Mouse (Mus musculus) gastrocnemius, adult 18-20 months (tissue): Measurements from ENCODE around the gene Gm13287. TPM values are rescaled to one million over a fixed set of nuclear protein-coding genes. Genes with fewer than 3 reads are reported as not detected.
A peak's percentile ranks its signal among the peaks of the same experiment; 100 is the strongest.
"Not testable (repeated sequence)": the region's sequence is repeated elsewhere in the genome, so short reads cannot be mapped to it uniquely, and the experiment has no call there.

ENCODE experiments used
- DNase-seq: peaks from one replicate; pipeline ENCODE4 v3.0.0; 2021; ENCODE audit warnings: low spot score
- long read RNA-seq, 2 experiments: library from polyadenylated mRNA; stranded (forward); transcript quantifications; one replicate each; pipeline ENCODE4 v2.0.0; 2021
- total RNA-seq, 2 experiments: library from RNA; stranded (reverse); gene quantifications; 2 replicates each; pipeline ENCODE4 v1.2.3; 2021

The Gm13287 gene
- total RNA-seq: not detected
- long read RNA-seq, experiment 1: 0 reads
- long read RNA-seq, experiment 2: 0 reads

- DNase-seq: not testable (repeated sequence)
Measured at GRCm38 (mm10) chr4:88802954-88803353, at the start of gene Gm13287. Gene Gm13287 (plus strand): TSS chr4:88803254.

DNA sequence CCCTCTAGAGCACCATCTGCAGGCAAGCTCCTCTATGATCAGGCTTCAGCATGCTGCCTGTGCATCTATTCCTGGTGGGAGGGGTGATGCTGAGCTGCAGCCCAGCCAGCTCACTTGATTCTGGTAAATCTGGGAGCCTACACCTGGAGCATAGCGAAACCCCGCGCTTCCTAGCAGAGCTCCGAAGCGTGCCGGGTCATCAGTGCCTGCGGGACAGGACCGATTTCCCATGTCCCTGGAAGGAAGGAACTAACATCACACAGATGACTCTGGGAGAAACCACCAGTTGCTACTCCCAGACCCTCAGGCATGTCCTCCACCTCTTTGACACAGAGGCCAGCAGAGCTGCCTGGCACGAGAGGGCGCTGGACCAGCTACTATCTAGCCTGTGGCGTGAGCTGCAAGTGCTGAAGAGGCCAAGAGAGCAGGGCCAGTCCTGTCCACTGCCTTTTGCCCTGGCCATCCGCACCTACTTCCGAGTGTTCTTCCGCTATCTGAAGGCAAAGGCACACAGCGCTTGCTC is 48.2 kb upstream of the Gm13287 start, which contains the start of gene Gm13271:
Gene Gm13271 (plus strand): TSS at position 51 of the 523 bp plus-strand sequence.
- DNase-seq: peak; percentile 58

GRCm38 (mm10) chr4:88756581-88757513 is 46.2 kb upstream of the Gm13287 start:
- not testable (repeated sequence) for DNase-seq

- peak; percentile 83 for DNase-seq
Measured at GRCm38 (mm10) chr4:88757628-88758031, 45.4 kb upstream of the Gm13287 start.

DNA sequence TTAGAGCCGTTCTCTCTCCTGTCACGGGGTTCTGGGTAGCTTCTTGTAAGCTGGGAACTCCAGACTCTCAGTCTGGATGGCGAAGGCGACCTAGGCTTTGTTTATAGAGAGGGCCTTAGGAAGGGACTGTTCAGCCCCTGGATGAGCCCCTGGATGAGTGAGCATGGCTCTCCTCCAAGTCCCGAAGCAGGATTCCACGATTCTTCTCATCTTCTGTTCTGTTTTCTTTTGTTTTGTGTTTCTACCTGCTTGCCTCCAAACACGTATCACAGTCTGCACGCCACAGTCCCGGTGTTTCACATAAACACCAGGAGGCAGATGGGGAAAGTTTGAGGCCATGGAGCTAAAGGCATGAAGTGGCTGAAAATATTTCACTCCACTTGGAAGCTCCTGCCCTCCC is 44.3 kb upstream of the Gm13287 start:
- DNase-seq: not testable (repeated sequence)

- DNase-seq: not testable (repeated sequence)
Measured at GRCm38 (mm10) chr4:88759610-88760268, 43.3 kb upstream of the Gm13287 start, which contains the start of gene Gm13283. Gene Gm13283 (plus strand): TSS chr4:88760119.

DNA sequence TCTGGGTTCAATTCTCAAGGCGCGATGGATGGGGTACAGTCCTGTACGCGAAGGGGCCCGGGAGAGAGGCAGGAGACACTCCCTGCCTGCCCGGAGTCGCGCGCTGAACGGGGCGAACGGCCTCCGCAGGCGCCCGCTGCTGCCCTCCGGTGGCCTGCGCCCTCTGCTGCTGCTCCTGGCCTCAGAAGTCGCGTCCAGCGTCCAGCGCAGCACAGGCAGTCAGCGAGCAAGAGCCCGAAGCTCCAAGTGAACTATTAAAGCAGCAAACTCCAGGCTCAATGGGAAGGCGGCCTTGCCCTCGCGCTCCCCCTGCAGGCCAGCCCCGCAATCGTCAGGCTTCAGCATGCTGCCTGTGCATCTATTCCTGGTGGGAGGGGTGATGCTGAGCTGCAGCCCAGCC is 42.6 kb upstream of the Gm13287 start:
- DNase-seq: peak; percentile 68

DNA sequence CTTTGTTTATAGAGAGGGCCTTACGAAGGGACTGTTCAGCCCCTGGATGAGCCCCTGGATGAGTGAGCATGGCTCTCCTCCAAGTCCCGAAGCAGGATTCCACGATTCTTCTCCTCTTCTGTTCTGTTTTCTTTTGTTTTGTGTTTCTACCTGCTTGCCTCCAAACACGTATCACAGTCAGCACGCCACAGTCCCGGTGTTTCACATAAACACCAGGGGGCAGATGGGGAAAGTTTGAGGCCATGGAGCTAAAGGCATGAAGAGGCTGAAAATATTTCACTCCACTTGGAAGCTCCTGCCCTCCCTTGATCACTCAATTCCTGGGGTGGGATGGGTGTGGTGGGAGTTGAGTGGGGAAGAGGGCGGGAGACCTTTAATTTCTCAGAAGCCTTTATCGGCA is 41.3 kb upstream of the Gm13287 start:
- peak; percentile 65 for DNase-seq

- not testable (repeated sequence) for DNase-seq
Measured at GRCm38 (mm10) chr4:88762341-88762740, 40.7 kb upstream of the Gm13287 start.

GRCm38 (mm10) chr4:88763384-88764018 is 39.6 kb upstream of the Gm13287 start:
- DNase-seq: peak; percentile 42

DNA sequence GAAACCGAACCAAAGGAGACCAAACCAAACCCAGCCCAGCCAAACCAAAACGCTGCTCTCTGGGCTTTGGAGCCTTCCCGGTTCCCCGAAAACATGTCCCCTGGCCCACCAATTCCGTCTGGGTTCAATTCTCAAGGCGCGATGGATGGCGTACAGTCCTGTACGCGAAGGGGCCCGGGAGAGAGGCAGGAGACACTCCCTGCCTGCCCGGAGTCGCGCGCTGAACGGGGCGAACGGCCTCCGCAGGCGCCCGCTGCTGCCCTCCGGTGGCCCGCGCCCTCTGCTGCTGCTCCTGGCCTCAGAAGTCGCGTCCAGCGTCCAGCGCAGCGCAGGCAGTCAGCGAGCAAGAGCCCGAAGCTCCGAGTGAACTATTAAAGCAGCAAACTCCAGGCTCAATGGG is 29.5 kb upstream of the Gm13287 start, which contains the start of gene Gm13290:
Gene Gm13290 (plus strand): TSS at position 301 of the 400 bp plus-strand sequence.
- not testable (repeated sequence) for DNase-seq

DNA sequence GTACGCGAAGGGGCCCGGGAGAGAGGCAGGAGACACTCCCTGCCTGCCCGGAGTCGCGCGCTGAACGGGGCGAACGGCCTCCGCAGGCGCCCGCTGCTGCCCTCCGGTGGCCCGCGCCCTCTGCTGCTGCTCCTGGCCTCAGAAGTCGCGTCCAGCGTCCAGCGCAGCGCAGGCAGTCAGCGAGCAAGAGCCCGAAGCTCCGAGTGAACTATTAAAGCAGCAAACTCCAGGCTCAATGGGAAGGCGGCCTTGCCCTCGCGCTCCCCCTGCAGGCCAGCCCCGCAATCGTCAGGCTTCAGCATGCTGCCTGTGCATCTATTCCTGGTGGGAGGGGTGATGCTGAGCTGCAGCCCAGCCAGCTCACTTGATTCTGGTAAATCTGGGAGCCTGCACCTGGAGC is 26.4 kb upstream of the Gm13287 start, which contains the start of gene Gm13289:
Gene Gm13289 (plus strand): TSS at position 301 of the 400 bp plus-strand sequence.
- DNase-seq: not testable (repeated sequence)

- DNase-seq: not testable (repeated sequence)
Measured at GRCm38 (mm10) chr4:88779550-88779949, 23.5 kb upstream of the Gm13287 start, which contains the start of gene Gm13272. Gene Gm13272 (plus strand): TSS chr4:88779850.

GRCm38 (mm10) chr4:88780320-88780719 is 22.7 kb upstream of the Gm13287 start:
- not testable (repeated sequence) for DNase-seq

GRCm38 (mm10) chr4:88781831-88782230 is 21.2 kb upstream of the Gm13287 start, which contains the start of gene Ifnz:
Gene Ifnz (plus strand): TSS chr4:88782131.
- not testable (repeated sequence) for DNase-seq

DNA sequence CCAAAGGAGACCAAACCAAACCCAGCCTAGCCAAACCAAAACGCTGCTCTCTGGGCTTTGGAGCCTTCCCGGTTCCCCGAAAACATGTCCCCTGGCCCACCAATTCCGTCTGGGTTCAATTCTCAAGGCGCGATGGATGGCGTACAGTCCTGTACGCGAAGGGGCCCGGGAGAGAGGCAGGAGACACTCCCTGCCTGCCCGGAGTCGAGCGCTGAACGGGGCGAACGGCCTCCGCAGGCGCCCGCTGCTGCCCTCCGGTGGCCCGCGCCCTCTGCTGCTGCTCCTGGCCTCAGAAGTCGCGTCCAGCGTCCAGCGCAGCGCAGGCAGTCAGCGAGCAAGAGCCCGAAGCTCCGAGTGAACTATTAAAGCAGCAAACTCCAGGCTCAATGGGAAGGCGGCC is 20.7 kb upstream of the Gm13287 start:
- DNase-seq: not testable (repeated sequence)

DNA sequence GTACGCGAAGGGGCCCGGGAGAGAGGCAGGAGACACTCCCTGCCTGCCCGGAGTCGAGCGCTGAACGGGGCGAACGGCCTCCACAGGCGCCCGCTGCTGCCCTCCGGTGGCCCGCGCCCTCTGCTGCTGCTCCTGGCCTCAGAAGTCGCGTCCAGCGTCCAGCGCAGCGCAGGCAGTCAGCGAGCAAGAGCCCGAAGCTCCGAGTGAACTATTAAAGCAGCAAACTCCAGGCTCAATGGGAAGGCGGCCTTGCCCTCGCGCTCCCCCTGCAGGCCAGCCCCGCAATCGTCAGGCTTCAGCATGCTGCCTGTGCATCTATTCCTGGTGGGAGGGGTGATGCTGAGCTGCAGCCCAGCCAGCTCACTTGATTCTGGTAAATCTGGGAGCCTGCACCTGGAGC is 17.6 kb upstream of the Gm13287 start, which contains the start of gene Gm13276:
Gene Gm13276 (plus strand): TSS at position 301 of the 400 bp plus-strand sequence.
- DNase-seq: not testable (repeated sequence)

DNA sequence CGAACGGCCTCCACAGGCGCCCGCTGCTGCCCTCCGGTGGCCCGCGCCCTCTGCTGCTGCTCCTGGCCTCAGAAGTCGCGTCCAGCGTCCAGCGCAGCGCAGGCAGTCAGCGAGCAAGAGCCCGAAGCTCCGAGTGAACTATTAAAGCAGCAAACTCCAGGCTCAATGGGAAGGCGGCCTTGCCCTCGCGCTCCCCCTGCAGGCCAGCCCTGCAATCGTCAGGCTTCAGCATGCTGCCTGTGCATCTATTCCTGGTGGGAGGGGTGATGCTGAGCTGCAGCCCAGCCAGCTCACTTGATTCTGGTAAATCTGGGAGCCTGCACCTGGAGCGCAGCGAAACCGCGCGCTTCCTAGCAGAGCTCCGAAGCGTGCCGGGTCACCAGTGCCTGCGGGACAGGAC is 14.7 kb upstream of the Gm13287 start, which contains the start of gene Gm13277:
Gene Gm13277 (plus strand): TSS at position 231 of the 400 bp plus-strand sequence.
- peak; percentile 54 for DNase-seq

GRCm38 (mm10) chr4:88791250-88791649 is 11.8 kb upstream of the Gm13287 start, which contains the start of gene Gm13278:
Gene Gm13278 (plus strand): TSS chr4:88791550.
- DNase-seq: not testable (repeated sequence)

DNA sequence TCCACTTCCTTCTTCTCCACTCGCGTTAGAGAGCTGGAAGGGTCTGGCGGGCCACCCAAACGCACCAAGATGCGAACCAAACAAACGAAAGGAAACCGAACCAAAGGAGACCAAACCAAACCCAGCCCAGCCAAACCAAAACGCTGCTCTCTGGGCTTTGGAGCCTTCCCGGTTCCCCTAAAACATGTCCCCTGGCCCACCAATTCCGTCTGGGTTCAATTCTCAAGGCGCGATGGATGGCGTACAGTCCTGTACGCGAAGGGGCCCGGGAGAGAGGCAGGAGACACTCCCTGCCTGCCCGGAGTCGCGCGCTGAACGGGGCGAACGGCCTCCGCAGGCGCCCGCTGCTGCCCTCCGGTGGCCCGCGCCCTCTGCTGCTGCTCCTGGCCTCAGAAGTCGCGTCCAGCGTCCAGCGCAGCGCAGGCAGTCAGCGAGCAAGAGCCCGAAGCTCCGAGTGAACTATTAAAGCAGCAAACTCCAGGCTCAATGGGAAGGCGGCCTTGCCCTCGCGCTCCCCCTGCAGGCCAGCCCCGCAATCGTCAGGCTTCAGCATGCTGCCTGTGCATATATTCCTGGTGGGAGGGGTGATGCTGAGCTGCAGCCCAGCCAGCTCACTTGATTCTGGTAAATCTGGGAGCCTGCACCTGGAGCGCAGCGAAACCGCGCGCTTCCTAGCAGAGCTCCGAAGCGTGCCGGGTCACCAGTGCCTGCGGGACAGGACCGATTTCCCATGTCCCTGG is 8.9 kb upstream of the Gm13287 start, which contains the start of gene Gm13275:
Gene Gm13275 (plus strand): TSS at position 552 of the 740 bp plus-strand sequence.
- DNase-seq: peak; percentile 58
